Mouse (Mus musculus): ENCODE results near the gene Taar2.

The Taar2 gene

DNA sequence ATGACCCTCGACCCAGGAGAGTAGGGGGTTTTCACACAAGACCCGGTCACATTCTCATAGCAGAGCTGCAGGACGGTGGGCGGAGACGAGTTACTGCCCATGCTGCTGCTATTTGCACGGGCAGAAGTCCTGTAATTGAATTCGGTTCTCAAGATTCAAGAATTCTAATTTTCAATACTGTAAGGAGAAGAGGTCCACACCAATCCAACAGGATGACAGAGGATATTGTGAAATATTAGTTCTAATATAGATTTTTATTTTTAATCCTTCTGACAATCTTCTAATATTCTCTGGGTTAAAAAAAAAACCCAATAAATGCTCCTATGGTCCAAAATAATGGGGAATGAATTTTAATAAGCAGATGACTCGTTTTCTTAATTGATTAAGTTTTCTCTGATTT, 47.2 kb downstream of the Taar2 start, which contains the start of gene Taar6:
Gene Taar6 (minus strand): TSS at position 101 of the 400 bp plus-strand sequence.
- DNase-seq = no peak

- no peak for DNase-seq
Observed at GRCm38 (mm10) chr10:23986419-23986818, 48.0 kb downstream of the Taar2 start.

All from kidney, postnatal 25 days (tissue).